Mouse (Mus musculus) gastrocnemius, postnatal 36 days (tissue): Measurements from ENCODE around the gene Itga9. TPM values are rescaled to one million over a fixed set of nuclear protein-coding genes. Genes with fewer than 3 reads are reported as not detected.

Experiments
- DNase-seq, 2 experiments: peaks; one replicate each; pipeline ENCODE4 v3.0.0; 2022
- intact Hi-C: fragments of 180-260 bp; cut with DNase I; formaldehyde crosslinking; loops from one replicate; pipeline ENCODE4 v1.15.1; 2025
- total RNA-seq, 2 experiments: library from RNA; stranded (reverse); gene quantifications; 2 replicates each; pipeline ENCODE4 v1.2.3; 2021

The Itga9 gene
- total RNA-seq, 2 experiments from 2014 or later: 5.8 TPM

- no peak for DNase-seq
- intact Hi-C loops: no loop called here
Observed at GRCm38 (mm10) chr9:118930611-118931010, 324.1 kb downstream of the Itga9 start.

- intact Hi-C loops: no loop called here
Observed at GRCm38 (mm10) chr9:118933800-118934199, 327.3 kb downstream of the Itga9 start.

GRCm38 (mm10) chr9:118934319-118934718 is 327.8 kb downstream of the Itga9 start:
- DNase-seq: no peak

More at GRCm38 (mm10) chr9:118933800-118934199, 327.3 kb downstream of the Itga9 start:
- DNase-seq: no peak

GRCm38 (mm10) chr9:118935098-118935497 is 328.6 kb downstream of the Itga9 start:
- intact Hi-C loops: no loop called here
- no peak for DNase-seq

More at GRCm38 (mm10) chr9:118934319-118934718, 327.8 kb downstream of the Itga9 start:
- intact Hi-C loops: no loop called here

- no peak for DNase-seq
- intact Hi-C loops: no loop called here
Observed at GRCm38 (mm10) chr9:118936071-118936470, 329.6 kb downstream of the Itga9 start.

- intact Hi-C loops: no loop called here
- DNase-seq: no peak
Observed at GRCm38 (mm10) chr9:118937515-118937914, 331.0 kb downstream of the Itga9 start.

GRCm38 (mm10) chr9:118939410-118939809 is 332.9 kb downstream of the Itga9 start:
- intact Hi-C loops: no loop called here
- no peak for DNase-seq

GRCm38 (mm10) chr9:118939831-118940230 is 333.3 kb downstream of the Itga9 start:
- intact Hi-C loops: no loop called here
- DNase-seq: no peak

GRCm38 (mm10) chr9:118940591-118941207 is 334.2 kb downstream of the Itga9 start:
- DNase-seq: no peak
- intact Hi-C loops: no loop called here

GRCm38 (mm10) chr9:118942030-118942429 is 335.5 kb downstream of the Itga9 start:
- intact Hi-C loops: no loop called here
- DNase-seq: no peak

GRCm38 (mm10) chr9:118943941-118944340 is 337.5 kb downstream of the Itga9 start:
- no peak for DNase-seq
- intact Hi-C loops: no loop called here

GRCm38 (mm10) chr9:118944388-118944787 is 337.9 kb downstream of the Itga9 start:
- no peak for DNase-seq
- intact Hi-C loops: no loop called here

GRCm38 (mm10) chr9:118948486-118948885 is 342.0 kb downstream of the Itga9 start:
- intact Hi-C loops: no loop called here

GRCm38 (mm10) chr9:118949124-118949523 is 342.6 kb downstream of the Itga9 start:
- intact Hi-C loops: no loop called here
- DNase-seq: no peak

More at GRCm38 (mm10) chr9:118948486-118948885, 342.0 kb downstream of the Itga9 start:
- DNase-seq: no peak

- intact Hi-C loops: no loop called here
- no peak for DNase-seq
Observed at GRCm38 (mm10) chr9:118949654-118950053, 343.2 kb downstream of the Itga9 start.

GRCm38 (mm10) chr9:118950061-118950460 is 343.6 kb downstream of the Itga9 start:
- DNase-seq: no peak
- intact Hi-C loops: no loop called here

Other genes with a start within 250 kb of the Itga9 start
- not detected for gene Eomes, start 128.5 kb upstream of the Itga9 start, total RNA-seq
- 100 to 1,000 TPM; 262 to 330 TPM for gene Golga4, start 100.4 kb upstream of the Itga9 start, total RNA-seq